Mouse (Mus musculus) lung, postnatal 14 days (tissue): ENCODE data around the gene Ttll5.

ENCODE experiments used
- DNase-seq: peaks from one replicate; pipeline ENCODE4 v3.0.0; 2021

Ttll5 gene

DNA sequence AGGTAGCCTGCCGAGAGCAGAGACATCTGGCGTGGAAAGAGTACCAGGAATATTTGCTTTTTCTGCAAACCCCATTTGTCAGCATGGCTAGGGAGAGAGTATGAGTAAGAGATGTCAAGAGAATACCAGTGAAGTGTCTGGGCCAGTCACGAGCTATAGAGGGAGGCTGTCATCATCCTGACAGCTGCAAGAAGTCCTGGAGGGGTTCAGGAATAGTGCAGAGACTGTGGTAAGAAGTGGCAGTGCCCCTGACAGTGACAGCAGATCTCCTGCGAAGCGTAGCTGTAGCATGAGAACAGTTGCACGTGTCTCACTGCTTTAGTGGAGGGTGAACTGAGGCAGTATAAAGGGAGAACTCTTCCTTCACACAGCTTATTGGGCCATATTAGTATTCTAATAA is 197.1 kb downstream of the Ttll5 start:
- no peak for DNase-seq

DNA sequence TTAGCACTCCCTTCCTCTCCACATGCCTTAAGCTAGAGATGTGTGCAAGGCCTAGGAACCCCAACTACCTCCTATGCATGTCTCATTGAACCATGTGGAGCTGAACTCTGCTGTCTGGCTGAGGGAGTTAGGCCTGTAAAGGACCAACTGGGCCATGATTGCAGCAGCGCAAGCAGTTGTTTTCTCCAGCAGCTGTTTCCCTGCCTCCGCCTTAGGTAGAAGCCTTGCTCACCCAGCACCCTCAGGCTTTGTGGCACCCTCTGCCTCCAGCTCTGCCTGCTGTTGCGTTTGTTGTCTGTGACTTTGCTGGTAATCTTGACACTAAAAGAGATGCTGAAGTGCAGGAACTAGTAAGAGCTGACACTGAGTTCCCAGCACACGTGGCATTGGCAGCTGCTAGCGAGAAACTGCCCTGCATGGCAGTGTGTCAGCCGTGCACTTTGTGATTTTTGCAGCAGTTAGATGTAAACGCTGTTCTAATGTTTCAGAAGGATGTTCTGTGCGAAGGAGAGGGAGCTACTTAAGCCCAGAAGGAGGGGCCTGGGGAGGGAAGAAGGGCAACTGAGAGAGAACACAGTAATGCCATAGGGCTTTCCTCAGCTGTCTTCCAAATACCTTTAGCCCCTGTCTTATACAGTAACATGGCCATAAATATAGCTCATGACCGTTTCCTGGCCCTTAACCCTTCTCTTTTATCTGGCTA is 198.0 kb downstream of the Ttll5 start:
- DNase-seq = no peak

DNA sequence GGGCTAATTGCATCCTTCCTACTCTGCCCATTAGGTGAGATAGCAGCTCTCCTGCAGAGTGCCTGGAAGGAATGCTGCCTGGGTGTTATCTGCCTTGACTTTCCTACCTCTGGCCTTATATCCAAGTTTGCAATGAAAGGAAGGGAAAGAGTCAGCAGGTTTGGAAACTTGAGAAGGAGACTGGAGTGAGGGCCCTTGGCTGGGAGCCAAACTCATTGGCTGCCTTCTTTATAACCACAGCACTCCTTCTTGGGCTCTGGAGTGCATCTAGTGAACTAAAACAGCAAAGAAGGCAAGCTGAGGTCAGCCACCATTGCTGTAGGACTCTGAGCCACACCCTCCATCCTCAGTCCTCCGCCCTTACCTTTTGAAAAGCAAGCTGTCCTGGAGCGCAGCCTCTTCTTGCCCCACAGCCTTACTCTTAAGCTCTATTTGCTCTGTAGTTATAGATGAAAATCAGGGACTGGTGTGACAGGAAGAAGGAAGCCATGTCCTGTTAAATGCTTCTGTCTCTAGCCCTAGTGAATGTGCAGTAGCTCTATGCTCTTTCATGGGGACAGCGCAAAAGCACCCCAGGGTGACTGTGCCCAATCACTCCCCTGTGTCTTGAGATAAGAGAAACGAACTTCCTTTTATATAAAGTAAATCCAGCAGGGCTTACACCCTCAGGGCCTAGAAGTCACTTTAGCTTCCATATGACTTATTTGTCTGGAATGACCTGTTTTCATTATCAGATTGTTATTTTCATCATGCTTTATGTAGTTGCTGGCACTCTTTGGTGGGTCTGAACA is 198.8 kb downstream of the Ttll5 start:
- peak; percentile 60 for DNase-seq

DNA sequence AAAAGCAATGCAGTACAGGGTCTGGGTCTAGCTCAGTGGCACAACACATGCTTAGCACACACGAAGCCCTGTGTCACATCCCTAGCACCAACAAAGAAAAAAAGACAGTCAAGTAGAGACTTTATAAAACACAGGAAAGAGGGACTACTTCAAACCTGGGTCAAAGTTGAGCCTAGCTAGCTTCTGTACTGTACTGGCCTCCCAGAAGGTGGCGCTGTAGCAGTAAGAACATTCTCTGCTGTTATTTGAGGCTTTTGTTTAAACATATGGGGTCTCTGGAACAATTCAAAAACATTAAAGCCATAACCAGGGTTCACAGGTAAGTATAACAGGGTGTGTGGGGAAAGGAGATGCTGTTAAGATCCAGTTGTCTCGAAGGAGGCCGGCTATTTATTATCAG is 200.0 kb downstream of the Ttll5 start:
- peak; percentile 64 for DNase-seq

DNA sequence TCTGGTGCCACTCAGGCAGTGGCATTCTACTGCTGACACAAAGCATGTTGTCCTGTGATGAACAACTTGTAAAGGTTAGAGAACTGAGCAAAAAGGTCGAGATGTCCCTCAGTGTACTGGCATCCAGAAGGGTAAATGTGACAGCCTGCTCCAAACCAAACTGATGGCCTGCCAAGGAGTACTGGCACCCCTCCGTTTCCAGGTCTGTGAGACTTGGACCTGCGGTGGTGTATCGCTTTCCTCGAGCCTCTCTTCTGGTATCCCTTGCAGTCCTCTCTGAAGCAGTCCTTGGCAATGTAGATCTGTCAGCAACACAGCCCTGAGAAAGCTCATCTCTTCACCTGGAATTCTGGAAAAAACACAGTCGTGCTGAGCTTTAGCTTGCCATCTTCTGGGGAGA is 201.0 kb downstream of the Ttll5 start:
- DNase-seq = no peak

DNA sequence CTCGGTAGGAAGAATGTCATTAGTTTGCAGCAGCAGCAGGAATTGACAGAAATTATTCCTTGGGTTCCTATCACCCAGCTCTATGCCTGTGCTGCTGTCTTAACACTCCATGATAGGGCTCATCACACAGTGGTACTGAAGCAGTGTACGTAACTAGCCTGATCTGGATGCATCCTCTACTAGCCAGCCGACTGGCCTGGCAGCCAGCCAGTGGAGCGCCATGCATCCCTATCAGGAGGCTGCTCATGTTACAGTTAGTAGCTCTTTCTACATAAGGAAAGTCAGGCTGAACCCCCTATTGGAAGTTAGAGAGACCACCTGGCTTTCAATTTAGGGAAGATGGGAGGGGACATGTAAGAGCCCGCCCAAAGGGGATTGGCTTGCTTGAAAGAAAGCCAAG is 202.5 kb downstream of the Ttll5 start:
- no peak for DNase-seq

DNA sequence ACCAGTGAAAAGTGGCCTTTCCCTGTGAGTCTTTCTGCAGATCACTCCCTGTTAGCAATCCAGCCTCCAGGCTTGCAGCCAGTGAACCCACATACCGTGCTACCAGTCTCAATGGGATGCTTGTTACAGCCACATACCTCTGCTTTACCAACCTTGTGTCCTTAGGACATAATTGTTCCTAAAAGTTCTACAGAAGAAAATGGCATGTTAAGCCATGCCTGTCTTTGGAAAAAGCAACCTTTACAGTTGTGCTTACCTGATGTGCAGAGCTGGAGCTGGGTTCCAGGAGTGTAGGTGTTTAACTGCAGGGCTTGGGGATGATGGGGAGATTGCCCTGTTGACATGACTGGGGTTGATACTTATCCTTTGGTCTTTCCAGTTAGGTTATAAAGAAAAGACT is 203.3 kb downstream of the Ttll5 start:
- DNase-seq = no peak

DNA sequence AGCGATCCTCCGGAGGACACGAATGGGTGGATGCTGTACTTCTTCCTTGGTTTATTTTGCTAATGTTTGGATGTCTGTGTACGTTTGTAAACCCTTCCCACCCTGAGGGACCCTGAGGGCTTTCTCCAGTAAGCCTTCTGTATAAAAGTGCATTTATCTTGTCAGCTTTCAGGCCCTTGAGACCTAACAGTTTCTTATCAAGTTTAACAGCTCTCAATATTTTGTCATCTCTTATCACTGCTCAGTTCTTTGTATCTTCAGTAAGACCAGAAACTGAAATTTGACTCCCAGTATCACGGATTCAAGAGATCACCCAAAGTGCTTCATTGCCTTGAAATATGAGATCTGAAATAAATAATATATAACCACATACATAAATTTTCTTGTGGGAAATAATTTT is 206.5 kb downstream of the Ttll5 start:
- no peak for DNase-seq

DNA sequence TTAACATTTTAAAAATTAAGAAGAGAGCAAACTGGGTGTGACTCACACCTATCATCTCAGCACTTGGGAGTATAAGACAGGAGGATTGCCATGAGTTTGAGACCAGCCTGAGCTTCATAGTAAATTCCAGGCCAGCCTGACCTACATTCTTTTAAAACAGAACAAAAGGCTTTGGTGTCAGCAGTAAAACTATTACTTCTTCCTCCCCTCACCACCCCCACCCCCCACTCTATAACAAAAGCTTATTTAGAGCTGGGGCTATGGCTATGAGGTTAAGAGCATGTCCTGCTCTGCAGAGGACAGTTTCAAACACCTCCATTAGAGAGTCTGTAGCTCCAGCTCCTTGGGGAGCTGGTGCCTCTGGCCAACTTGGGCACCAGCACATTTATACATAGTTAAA is 211.1 kb downstream of the Ttll5 start:
- no peak for DNase-seq

DNA sequence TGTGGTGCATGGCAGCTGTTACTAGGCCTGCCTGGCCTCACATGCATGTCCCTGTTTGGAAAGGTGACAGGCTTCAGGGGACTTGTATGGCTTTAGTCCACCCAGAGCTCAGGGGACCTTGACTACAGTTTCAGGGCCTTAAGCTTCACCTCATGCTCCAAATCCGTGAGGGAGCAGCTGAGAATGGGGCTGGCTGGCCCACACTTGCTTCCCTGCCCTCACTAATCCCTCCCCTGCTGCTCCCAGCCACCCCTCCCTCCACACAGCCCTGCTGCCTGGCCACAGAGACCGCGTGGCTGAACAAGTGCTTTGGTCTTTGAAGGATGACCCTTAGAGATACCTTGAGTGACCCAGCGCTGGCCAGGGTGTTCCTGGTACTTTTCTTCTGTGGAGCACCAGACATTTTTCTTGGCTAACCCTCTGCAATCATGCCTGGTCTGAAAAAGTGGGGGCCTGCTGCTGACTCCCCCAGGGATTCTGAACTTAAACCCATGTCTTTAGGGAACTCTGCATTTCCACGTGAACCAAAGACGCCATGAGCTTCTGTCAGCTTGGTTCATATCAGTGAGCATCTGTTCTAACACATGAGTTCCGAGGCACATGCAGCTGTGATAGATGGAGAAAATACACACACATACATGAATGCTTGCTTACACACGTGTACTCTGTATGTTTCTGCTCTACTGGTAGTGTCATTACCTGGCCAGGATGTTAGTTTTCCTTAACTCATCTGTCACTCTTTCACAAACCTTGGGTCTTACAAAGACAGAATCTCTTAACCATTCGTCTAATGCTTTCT is 212.1 kb downstream of the Ttll5 start:
- DNase-seq = no peak

DNA sequence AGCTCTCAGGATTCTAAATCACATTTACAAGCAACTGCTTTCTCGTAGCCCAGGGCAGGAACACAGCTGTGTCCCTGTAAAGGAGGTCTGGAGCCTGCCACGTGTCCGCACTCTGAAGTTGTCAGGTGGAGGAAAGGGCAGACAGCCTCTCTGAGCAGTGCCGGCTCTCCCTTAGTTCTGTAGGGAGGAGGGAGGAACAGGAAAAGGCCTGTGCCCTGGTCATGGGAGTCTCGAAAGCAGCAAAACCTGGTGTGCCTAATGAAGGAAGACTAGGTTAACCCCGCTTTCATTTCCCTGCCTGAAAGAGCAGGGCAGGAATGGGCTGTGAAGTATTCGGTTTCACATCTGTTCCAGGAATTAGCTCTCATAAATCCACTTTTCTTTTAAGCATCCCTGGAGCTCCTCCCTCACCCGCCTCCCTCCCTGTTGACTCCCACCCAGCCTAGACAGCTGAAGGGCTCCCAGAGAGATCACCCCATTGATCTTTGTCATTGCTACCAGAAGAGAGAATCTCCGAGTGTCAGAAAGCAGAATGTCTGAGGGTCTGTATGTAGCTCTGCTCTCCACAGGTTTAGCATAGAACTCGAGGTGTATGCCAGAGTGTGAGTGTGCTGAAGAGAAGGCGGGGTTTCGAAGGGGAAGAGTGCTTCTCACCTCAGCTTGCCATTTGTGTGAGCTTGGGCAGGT is 212.9 kb downstream of the Ttll5 start:
- DNase-seq = no peak

DNA sequence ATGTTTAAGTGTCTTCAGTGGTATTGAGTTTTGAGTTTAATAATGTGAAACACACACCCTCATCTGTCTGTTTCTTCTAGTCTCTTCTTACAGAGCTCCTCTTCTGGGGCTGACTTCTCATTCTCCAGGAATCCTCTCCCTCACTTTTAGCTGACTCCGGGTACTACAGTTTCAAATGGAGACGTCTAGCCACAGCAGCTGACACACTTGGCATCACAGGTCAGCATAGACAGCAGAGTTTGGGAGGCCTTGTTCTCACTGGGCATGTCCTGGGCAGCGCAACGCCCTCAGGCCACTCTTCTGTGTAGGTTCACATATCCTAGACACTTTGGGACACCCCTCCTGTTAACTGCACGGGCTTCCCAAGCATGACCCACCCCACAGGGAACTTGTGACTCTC is 214.6 kb downstream of the Ttll5 start:
- DNase-seq = no peak

DNA sequence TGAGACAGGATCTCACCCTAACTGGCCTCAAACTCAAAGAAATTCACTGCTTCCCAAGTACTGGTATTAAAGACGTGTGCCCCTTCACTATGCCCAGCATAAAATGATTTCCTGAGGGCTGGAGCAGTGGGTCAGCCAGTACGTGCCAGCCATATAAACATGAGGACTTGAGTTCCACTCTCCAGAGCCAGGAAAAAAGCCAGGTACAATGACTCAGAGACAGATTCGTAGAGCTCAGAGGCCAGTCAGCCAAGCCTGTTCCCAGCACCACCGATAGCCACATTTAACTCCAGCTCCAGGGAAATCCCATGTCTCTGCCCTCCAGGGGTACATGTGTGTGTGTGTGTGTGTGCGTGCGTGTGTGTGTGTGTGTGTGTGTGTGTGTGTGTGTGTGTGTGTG is 215.3 kb downstream of the Ttll5 start:
- no peak for DNase-seq

DNA sequence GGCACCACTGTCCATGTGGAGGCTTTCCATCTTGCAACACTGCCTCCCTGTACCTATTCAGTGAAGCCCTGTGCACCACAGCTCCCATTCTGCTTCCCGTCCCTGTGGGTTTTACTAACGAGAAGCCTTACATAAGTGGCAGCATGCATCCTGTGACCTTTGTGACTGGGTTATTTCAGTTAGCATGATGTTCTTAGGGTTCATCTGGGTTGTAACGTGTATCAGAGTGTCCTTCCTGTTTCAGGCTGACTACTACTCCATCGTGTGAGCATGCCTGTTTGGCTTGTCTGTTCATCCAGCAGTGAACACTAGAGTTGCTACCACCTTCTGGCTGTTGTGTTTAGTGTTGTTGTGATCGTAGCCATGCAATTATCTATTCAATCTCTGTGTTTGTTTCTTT is 221.7 kb downstream of the Ttll5 start:
- no peak for DNase-seq

DNA sequence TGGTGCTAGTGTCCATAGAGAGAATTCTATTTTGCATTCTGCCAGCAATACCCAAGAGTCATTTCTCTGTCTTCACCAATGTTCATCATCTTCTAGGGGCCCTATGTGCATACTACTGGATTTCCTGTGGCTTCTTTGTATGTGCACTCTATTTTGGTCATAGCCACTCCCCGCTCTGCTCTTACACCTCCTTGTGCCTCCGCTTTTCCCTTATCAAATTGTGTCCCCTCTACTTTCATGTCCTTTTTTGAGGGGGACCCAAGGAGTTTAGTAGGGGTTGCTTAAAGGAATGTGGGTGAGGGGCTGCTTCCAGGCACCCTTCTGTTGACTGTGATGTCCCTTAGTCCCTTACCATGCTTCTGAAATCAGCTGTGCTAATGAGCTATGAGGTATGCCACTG is 222.3 kb downstream of the Ttll5 start:
- DNase-seq = no peak

DNA sequence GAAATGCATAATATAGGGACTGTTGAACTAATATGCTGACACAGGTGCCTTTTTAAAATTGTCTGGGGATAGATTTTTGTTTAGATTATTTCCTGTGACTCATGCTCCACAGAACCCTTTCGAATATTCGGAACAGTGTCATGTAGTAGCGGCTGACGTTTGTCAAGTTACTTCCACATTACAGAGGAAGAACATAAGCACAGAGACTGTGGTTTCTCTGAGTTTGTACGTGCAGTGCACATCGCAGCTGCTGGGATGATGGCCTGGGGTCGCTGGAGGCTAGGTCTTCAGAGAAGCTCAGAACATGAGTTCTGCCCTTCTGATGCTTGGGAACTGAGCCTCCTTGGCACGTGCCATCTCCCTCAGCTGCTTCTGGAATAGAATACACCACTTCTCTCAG is 222.9 kb downstream of the Ttll5 start:
- no peak for DNase-seq

DNA sequence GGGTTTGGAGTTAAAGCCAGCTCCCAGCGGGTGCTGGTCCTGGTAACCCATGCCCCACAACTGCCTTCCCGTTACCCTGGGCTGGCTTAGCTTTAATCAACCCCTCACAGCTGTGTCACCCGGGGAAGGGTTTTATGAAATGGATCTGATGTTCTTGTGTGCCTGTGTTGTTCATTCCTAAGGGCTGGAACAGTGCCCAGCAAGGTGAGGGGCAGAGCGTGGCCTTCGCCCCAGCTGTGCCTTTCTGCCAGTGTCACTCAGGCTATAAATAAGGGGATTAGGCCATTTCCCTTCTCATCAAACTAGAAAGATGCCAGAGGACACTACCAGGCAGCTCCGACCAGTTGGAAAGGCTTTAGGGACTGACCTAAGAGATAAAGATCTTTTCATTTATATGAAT is 225.4 kb downstream of the Ttll5 start:
- no peak for DNase-seq

DNA sequence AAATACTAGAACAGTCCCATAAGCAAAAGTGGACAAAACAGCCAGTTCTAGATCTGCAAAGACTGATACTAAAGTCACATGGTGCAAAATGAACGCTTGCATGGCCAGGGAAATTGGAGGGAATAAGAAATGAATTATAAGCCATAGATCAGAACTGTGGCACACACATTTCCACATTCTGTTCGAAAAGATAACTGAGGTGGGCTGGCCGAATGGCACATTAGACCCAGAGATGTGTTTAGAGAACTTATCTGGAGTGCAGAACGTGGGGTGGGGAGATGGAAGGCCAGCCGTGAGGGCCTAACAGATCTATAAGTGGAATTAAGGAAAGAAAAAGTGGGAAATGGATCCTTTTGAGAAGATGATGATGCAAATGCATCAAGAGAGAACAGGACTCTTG is 227.0 kb downstream of the Ttll5 start:
- DNase-seq = no peak

DNA sequence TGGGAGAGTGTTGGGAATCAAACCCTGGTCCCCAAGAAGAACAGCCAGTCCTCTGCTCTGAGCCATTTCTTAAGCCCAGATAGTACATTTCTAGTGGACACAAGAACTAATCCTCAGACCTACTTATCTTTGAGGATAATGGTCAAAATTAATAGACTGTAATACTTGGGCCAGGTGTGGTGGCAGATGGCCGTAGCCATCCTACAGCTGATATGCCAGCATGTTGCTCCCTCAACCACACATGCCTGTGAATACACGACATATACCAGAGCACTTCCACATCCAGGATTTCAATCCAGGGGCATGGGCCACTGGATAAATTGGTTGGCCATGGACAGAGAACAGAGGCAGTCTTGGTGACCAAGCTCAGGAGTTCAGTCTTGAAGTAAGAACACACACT is 230.8 kb downstream of the Ttll5 start:
- no peak for DNase-seq

DNA sequence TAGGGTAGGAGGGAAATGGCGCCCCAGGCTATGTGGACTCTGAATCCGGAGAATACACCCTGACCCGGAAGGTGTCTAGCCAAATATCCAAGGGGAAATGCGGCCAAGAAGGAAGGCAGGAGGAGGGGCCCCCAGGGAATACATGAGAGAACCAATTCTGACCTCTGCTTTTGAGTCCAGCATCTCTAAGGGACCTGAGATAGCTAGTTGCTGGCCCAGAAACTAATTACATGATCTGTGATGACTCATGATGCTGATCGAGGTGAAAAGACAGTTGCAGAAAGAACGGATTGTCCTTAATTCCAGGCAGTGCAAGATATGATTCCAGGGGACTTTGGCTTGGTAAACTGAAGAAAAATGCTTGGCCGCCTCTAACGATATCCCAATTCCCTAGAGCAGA is 232.5 kb downstream of the Ttll5 start:
- no peak for DNase-seq

DNA sequence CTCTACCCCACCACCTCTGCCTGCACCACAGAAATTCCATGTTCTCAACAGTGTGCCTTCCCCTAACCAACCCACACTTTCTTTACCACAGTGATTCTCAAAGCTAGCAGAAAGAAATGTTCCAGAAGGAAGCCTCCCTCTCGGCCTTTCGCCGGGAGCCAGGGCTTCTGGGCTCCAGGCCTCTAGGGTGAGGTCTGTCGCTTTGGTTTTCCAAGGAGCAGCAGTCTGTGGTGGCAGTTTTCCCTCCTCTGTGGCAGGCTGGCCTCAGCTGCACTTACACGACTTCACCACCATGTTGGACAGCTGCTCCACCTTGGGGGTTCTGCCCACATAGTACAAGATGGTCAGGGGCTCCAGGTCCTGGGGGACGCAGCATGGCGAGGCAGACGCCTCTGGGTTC is 233.1 kb downstream of the Ttll5 start:
- DNase-seq = no peak

DNA sequence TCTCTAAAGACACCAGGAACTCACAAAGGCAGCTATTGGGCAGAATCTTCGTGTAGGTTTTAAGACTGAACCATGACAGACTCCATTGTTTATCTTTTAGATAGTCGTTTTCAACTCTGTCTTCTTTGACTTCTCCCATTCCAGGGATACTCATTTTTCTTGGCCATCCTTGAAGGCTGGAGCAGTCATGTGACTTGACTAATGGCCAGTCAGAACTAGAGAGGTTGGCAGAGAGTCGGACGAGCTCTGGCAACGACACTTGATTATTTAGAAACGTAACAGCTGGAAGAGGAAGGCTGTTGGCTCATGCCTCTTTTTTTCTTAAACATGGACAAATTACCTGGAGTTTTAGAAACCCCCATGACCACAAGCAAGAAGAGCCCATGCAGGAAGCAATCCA is 234.9 kb downstream of the Ttll5 start:
- no peak for DNase-seq

DNA sequence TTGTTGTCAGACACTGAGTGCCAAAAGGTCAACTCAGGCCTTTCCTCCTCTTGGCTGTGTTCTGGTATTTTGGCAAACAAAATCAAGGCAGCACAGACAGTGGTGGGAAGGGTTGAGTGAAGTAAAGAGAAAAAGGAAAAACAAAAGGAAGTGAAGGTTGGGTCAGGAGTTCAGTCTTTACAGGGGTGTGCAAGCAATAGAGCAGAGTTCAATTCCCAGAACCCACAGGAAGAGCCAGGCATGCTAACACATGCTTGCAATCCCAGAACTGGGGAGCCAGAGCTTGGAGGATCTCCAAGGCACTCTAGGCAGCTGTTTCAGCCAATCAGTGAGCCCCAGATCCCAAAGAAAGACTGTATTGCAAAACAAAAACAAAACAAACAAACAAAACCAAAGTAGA is 240.3 kb downstream of the Ttll5 start:
- DNase-seq = no peak
